Mouse (Mus musculus) left cerebral cortex, adult 11 months (tissue): ENCODE measurements at regions not wholly inside any gene's neighbourhood (a gene's known extent, or its start where the extent isn't known, plus 50 kb on each side); places are given as distances from the start of the nearest gene placed in this dataset.

Experiments
- DNase-seq: peaks from one replicate; pipeline ENCODE4 v3.0.0; 2022; ENCODE audit warnings: low spot score

DNA sequence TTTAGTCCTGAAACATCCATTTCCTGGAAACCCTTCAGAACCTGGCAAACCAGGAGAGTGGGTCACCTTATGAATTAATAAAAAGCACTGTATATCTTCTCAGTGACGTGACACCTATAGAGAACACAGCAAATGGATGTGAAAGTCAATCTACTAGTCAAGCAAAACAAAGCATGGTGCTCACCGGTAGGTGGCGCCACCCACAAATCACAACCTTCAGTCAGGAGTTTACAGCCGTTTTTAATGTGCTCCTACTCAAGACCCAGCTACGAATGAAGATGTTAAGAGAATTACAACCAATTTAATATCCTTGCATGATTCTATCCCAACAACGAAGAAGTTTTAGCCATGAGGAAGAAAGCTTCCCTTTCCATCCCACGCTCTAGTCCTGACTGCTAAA lies 136.6 kb upstream of the Map3k7 start:
- DNase-seq: no peak

- no peak for DNase-seq
Observed at GRCm38 (mm10) chr4:31830241-31830640, 133.7 kb upstream of the Map3k7 start.

DNA sequence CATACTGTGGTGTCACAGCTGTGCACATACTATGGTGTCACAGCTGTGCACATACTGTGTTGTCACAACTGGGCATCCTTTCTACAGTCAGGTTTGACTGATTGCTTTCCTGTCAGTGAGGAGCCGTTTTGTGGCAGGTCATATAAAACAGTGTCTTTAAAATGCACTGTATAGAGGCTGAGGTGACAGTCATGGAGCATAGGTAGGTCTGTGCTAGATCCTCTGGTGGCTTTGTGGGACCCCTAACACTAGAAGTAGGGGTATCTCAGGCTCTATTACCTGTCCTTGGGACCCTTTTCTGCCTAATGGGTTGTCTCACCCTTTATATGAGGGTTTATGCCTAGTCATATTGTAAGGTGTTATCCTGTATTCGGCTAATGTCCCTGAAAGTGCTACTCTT lies 132.4 kb upstream of the Map3k7 start:
- DNase-seq: no peak

GRCm38 (mm10) chr4:31833828-31834227 lies 130.1 kb upstream of the Map3k7 start:
- DNase-seq: no peak

- no peak for DNase-seq
Observed at GRCm38 (mm10) chr4:31835051-31835450, 128.8 kb upstream of the Map3k7 start.

- no peak for DNase-seq
Observed at GRCm38 (mm10) chr4:31838592-31838991, 125.3 kb upstream of the Map3k7 start.

DNA sequence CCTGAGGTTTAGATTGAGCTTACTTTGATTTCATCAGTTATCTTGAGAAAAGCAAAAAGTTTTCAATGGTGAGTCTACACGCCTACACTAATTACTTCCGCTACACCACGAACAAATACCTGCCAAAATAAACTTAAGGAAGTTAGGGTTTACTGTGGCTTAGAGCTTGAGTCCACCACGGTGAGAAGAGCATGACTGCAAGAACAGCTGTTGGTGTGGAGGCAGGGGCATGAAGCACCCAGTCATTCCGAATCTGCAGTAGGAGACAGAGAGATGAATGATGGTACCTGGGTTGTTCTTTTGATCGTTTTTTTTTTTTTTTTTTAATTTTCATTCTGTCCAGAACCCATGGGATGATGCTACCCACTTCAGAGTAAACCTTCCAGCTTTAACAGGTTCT lies 114.1 kb upstream of the Map3k7 start:
- DNase-seq: no peak

GRCm38 (mm10) chr4:31851006-31851405 lies 112.9 kb upstream of the Map3k7 start:
- no peak for DNase-seq

DNA sequence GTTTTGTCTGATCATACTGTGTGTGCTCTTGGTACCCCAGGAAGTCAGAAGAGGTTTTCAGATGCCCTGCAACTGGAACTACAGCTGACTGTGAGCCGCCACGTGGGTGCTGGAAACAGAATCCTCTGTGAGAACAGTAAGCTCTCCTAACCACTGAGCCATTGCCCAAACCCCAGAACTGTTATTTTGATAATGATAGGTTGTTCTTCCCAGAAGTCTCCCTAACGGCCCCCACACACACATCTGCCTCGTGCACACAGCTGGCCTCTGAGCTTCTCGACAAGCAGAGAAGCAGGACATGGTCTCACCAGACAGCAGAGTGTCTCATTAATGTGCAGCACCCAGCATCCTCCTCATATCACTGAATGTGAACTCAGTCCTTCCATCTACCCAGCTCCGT lies 110.0 kb upstream of the Map3k7 start:
- DNase-seq: no peak

- no peak for DNase-seq
Observed at GRCm38 (mm10) chr4:31860389-31860788, 103.5 kb upstream of the Map3k7 start.

DNA sequence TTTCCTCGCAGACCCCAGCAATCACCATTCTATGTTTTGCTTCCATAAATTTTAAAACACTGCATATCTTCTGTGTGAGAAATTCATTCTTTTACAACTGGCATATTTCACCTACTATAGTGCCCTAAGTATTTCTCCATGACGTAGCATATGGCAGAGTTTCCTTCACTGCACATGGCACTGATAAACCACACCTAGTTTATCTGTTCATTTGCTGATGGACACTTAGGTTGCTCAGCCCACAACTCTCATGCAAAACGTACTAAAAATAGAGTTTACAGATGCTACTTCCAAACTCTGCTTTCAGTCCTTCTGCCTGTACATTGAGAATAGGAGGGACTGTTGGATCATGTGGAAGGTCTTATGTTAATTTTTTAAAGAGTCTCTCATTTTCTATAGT lies 102.7 kb upstream of the Map3k7 start:
- no peak for DNase-seq

DNA sequence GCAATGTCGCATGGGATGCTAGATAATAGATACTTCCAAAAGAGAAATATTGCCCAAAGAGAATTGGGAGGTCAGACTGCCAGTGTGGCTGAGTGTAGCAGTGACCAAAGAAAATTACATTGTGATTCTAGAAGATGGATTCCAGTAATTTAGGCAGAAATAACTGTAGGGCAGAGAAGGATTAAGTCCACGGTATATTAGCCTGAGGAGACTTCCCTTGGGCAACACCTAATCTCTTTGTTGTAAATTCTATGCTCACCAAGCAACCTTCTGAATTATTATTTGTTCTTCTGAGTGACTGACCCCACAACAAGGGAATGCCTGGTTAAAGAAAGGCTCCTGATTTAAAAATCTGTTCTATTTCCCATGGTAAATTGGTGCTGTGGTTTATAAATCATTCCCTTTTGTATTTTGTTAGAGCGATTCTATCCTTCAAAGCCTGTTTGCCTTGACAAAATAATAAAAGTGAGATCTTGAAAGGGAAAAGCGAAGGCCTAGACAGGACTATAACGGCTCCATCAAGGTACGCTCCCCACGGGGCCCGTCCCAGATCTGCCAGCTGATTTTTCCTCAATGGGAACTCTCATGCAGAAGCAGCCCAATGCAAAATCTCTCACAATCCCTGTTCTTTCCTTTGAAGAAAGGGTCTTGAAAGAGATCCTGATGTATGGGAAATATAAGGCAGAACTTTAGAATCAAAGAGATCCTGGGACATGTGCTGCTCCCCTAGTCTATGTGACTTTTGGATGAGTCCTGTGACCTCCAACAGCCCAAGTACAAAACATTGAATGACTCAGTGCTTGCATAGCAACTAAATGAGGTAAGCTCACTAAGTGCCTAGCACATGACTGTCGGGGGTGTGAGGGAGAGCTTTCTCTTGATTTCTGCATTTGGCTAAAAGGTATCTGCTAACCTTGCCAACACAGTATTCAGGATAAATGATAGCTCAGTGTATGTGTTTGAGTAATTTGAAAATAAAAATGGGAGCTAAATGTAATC lies 90.6 kb upstream of the Map3k7 start:
- DNase-seq: no peak

DNA sequence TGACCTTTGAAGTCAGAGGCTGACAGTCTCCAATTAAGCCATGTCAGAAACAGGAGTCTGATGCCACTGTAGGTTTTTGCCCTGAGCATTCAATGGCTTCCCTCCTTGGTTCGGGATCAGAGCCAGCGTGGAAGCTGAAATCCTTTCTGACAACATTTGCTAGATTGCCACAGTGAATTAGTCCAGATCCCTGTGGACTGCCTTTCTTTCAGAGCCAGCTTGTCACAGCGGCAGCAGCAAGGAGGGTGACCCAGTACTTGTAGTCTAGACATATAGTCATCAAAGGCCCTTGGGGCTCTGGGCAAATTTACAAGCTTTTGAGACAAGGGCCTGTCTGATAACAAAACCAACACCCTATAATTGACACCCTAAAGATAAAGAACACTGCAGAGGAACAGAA lies 86.5 kb upstream of the Map3k7 start:
- no peak for DNase-seq

- no peak for DNase-seq
Observed at GRCm38 (mm10) chr4:31878493-31879191, 85.3 kb upstream of the Map3k7 start.

DNA sequence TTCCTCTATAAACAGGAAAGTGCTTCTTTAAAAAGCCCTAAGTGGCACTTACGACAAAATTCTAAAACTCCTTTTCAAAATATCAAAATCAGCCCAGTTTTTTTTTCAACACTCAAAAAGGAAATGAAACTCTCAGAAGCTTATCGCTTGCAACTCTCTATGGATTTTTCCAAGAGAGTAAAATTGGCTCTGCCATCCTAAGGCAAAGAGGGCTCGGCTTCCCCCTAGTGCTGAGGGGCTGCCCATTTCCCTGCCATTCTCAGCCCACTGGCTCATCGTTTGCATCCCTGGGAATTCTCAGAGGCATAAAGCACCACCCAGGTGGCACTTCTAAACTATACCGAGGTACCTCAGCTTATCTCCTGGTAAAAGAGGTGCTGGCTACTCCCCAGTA lies 84.7 kb upstream of the Map3k7 start:
- DNase-seq: no peak

DNA sequence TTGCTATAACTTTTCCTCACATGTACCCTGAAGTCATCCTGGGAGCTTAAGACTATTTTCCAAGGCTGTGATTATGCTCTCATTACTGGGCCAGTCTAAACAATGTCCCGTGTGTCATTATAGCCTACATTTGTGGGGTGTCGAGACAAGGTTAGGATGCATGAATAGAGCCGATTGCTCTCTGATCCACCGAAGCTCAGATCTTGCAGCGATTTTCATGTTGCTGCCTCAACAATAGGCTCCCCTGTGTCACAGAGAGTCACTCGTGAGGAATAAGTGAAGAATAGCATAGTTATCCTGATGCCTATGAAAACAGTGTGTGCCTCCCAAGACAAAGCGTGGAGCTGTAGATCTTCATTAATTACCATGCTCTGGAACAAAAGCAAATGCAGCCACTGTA lies 83.7 kb upstream of the Map3k7 start:
- DNase-seq: no peak

GRCm38 (mm10) chr4:31889673-31890072 lies 74.2 kb upstream of the Map3k7 start:
- no peak for DNase-seq

- no peak for DNase-seq
Observed at GRCm38 (mm10) chr4:31909086-31909673, 54.7 kb upstream of the Map3k7 start.
